Mouse (Mus musculus) cerebellum, postnatal 10 days (tissue): ENCODE data around the gene Rsrp1.
"Not testable (repeated sequence)": the region's sequence is repeated elsewhere in the genome, so short reads cannot be mapped to it uniquely, and the experiment has no call there.

ENCODE experiments used
- DNase-seq, 2 experiments: peaks; one replicate each; pipeline ENCODE4 v3.0.0; 2021; ENCODE audit warnings: mixed read lengths in 2 of 2

Rsrp1 gene

GRCm38 (mm10) chr4:134923258-134924018 lies at the start of gene Rsrp1:
Gene Rsrp1, plus strand, starts transcription at chr4:134923592.
- peak; percentile 99 for DNase-seq

DNA sequence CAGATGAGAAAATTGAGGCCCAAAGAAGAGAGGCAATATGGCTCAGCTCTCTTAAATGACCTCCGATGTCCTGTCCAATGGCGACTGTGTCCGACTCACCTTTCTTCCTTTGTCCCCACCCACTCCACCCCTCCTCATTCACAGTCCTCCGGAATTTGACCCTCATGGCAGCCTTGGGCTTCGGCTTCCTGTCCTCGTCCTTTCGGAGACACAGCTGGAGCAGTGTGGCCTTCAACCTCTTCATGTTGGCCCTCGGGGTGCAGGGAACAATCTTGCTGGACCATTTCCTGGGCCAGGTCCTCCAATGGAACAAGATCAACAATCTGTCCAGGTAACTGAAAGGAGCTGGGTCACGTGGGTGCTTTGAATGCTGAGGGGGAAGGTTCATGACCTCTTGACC lies 47.2 kb upstream of the Rsrp1 start:
- DNase-seq, result no peak

DNA sequence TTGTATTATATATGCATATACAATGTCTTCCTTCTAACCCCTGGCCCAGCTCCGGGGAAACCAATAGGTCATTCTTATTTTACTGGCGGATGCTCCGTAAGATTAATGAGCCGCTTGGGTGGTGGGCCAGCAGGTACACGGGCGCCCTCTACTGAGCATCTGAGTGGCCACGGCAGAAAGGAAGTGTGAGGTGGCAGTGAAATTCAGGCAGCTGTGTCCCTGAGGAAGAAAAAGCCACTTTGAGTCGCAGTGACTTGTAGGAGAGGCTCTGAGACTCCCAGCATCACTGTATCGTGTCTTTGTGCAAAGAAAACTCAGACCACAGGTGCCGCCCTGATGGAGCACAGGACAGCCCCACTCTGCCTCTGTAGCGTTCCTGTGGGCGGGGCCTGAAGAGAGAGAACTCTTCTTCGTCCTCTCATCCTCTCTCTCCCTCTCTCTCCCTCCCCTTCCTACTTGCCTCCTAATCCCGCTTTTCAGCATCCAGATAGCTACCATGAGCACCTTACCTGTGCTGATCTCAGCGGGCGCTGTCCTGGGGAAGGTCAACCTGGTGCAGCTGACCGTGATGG lies 43.9 kb upstream of the Rsrp1 start:
- peak; percentile 89 to 90 for DNase-seq

DNA sequence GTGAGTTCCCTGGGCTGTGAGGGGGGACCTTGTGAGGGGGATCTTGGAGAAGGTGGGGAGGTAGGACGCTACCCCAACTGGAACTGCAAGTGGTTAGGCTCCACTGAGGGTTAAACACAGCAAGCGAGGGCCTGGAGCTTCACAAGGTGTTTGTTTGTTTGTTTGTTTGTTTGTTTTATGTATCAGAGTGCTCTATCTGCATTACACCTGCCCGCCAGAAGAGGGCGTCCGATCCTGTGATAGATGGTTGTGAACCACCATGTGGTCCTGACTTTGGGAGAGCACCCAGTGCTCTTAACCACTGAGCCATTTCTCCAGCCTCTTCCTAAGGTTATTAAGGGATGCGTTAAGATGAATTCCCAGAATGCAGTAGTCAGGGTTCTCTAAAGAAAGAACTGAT lies 43.4 kb upstream of the Rsrp1 start:
- DNase-seq, result peak; percentile 43 to 52

GRCm38 (mm10) chr4:134883266-134883665 lies 40.1 kb upstream of the Rsrp1 start:
- DNase-seq, result peak; percentile 28 to 31

DNA sequence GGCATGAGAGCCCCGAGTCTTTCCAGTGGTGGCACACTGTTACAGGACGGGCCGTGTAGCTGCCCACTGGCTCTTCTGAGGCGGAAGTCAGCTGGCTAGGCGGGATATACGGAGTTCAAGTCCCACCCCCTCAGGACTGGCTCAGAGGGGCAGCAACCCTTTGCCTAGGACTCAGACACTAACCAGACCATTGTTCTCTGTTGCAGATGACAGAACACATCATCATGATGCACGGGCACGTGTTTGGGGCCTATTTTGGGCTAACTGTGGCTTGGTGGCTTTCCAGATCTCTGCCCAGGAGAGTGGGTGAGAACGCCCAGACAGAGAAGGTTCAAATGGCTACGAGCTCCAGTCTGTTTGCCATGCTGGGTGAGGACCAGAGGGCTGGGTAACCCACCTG lies 39.6 kb upstream of the Rsrp1 start:
- no peak for DNase-seq

- DNase-seq, result no peak
Measured at GRCm38 (mm10) chr4:134884364-134884763, 39.0 kb upstream of the Rsrp1 start.

DNA sequence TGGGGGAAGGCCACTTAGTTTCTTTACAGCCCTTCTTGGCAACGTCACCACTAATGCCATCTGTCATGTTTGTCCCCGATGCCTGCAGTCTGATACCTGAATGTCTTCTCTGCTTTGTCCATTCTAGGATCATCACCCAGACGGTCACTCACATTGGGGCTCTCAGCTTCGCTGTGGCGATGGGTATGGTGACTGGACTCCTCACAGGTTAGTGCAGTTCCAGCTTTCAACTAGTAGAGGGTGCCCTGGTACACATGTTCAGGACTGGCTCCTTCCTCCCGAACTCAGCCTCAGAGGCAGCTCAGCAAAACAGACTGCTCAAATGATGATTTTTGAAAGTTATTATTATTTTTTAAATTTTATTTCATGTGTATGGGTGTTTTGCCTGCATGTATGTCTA lies 31.3 kb upstream of the Rsrp1 start:
- DNase-seq, result peak; percentile 79 to 82

DNA sequence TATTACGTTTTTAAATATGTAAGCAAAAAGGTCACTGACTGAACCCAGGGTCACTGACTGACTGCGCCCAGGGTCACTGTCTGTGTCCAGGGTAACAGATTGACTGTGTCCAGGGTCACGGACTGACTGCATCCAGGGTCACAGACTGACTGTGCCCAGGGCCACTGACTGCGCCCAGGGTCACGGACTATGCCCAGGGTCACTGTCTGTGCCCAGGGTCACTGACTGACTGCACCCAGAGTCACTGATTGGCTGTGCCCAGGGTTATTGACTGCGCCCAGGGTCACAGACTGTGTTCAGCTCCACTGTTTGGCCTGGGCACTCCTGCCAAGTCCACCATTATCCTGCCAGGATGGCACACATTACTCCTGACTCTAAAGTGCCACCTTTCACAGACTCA lies 26.1 kb upstream of the Rsrp1 start:
- DNase-seq, result no peak

DNA sequence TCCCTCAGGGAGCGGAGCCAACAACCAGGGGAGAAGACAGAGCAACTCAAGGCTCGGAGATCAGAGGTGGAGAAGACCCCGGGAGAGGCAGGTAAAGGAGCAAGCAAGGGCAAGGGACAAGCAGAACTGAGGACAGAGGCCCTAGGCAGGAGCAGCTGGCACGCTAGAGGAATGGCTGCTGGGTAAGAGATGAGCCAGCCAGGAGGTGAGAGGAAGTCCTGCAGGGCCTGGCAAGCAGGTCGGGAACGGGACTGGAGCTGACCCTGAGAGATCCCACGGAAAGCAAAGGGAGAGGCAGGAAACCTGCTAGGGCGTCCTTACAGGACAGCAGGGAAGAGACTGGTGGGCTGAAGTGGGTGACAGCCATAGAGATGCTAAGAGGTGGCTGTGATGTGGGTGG lies 22.3 kb upstream of the Rsrp1 start:
- no peak for DNase-seq

DNA sequence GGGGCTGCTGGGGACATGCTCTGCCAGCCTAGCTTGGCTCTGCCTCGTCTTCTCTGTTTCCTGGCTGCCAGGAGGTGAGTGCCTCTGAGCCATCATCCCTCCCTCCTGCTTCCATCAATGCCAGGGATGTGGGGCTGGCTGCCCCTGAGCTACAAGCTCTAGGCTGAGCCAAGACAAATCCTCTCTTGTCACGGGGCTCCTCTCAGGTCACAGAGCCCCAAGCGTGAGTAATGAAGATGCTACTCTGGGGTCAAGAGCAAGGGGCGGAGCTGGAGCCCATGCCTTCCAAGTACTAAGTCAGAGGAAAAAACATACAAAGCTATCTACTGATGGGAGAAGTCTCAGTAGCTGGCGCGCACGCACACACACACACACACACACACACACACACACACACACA lies 20.3 kb upstream of the Rsrp1 start:
- no peak for DNase-seq

DNA sequence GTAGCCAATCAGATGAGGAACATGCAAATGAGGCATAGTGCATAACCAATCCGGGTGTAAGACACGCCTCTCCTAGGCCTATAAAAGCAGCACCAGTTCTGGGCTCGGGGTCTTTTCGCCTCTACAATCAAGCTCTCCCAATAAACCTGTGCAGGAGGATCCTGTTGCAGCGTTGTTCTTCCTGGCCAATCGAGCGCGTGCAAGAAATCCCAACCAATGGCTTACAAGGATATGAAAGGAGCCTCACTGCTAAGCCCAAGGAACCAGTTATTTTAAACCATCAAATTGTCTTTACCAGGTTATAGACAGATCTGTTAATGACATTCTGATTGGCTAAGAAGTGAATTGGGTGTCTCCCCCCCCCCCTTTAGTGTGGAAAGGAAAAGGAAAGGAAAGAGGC lies 12.0 kb upstream of the Rsrp1 start:
- not testable (repeated sequence) for DNase-seq

GRCm38 (mm10) chr4:134913413-134913812 lies 10.0 kb upstream of the Rsrp1 start:
- peak; percentile 85 to 87 for DNase-seq

- no peak for DNase-seq
Measured at GRCm38 (mm10) chr4:134914122-134914863, 9.1 kb upstream of the Rsrp1 start.

DNA sequence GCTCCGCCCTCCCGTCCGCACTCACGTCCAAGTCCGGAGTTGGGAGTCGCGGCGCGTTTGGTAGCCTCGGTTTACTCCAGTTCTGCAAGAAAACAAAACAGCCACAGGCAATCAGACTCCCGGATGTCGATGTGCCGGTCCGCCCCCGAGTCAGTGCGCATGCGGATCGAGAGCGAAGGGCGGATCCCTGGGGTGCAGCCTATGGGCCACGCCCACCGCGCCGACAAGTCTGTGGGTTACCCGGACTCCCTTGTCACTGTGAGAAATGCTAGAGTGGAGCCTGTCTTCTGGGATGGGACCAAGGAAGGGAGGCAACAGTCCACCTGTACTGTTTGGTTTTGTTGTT lies 8.6 kb upstream of the Rsrp1 start, which contains the start of gene Tmem50a:
TSS of gene Tmem50a (minus strand) at position 161 of the 346 bp plus-strand sequence.
- peak; percentile 93 to 96 for DNase-seq

- DNase-seq, result peak; percentile 28 to 41
Measured at GRCm38 (mm10) chr4:134915223-134916050, 8.0 kb upstream of the Rsrp1 start.

DNA sequence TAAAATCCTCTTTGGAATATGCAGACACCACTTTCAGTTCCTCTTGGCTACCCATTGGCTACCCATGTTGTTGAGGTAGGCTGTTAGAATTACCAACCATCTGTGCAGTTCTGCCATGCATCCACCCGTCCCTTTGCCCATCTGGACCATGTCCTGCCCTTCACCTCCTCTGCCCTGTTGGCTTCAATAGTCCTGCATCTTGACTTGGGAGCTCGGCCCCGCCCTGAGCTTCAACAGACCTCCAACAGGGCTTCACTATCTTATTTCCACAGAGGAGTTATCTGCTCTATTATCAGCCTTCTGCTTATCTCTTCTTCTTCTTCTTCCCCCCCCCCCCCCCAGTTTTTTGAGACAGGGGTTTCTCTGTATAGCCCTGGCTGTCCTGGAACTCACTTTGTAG lies 6.2 kb upstream of the Rsrp1 start:
- no peak for DNase-seq

- peak; percentile 30 to 41 for DNase-seq
Measured at GRCm38 (mm10) chr4:134918381-134918780, 5.0 kb upstream of the Rsrp1 start.

GRCm38 (mm10) chr4:134919733-134920540 lies 3.5 kb upstream of the Rsrp1 start:
- DNase-seq, result no peak

DNA sequence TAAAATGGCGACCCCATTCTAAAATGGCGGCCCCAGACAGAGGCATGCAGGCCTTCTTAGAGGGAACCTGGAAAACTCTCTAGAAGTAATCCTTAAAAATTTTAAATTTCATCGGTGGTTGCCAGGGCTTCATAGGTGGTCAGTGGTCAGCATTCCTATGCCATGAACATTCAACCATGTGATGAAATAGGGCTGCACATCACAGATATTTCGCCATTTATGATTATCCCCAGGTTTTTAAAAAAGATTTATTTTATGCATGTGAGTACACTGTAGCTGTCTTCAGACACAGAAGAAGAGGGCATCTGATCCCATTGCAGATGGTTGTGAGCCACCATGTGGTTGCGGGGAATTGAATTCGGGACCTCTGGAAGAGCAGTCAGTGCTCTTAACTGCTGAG lies 2.8 kb upstream of the Rsrp1 start:
- no peak for DNase-seq

DNA sequence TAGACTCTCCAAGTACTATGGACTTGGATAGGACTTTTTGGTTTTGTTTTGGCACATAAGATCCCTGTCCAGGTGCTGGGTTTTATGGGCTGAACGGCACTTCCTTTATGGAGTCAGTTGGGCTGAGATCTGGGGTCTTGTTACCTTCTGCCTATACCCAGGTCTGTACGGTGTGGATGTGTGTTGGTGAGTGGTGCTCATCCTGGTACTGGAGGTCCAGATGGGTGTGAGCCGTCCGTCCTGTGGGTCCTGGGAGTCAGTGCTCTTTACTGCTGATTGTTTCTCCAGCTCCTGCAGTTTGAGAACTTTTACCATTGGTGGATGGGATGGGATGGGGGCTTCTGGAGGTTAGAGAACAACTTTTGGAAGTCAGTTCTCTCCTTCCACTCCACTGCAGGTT lies 1.7 kb upstream of the Rsrp1 start:
- no peak for DNase-seq
